Mouse (Mus musculus): ENCODE measurements around the gene Rac3. TPM values are rescaled to one million over a fixed set of nuclear protein-coding genes. Genes with fewer than 3 reads are reported as not detected.

The Rac3 gene
- polyA plus RNA-seq, 1 experiment = 18.1 TPM

DNA sequence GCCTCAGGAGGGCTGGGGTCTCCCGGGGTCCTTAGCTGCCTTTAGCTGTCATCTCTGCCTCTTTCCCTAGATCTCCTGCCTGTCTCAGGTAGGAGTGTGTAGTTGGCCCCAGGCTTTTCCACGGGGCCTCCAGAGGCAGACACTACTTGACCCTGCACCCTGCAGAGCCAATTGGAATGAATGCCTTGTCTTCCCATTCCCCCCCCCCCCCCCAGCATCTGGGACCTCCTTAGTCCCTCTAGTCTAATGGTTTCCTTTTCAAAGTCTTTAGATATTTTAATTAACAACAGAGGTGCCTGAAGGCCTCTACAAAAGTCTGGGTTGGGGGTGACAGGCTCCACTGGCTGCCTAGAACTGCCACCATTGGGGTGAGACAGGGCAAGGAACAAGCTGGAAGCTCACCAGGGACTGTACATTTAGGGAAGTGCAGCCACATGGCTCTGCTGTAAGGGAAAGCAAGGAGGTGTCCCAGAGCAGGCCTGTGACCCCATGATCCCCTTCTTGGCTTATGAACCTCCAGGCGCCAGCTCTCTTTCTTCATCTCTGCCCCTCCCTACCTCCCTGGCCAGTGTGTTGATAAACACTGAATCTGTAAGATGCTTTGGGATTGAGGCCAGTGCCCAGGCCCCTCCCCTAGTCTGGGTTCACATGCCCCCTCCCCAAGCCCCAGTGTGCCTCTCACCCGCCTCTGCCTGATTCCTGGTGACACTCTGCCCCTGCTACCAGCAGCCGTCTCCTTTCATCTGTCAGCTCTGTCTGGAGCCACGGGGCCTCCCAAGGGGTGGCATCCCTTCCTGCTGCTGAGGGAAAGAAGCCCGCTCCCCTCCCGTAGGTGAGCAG, 16.6 kb upstream of the Rac3 start:
- no peak overlapping the region for H3K27ac ChIP-seq (ENCODE audit: insufficient read depth, low read depth, low read length)

DNA sequence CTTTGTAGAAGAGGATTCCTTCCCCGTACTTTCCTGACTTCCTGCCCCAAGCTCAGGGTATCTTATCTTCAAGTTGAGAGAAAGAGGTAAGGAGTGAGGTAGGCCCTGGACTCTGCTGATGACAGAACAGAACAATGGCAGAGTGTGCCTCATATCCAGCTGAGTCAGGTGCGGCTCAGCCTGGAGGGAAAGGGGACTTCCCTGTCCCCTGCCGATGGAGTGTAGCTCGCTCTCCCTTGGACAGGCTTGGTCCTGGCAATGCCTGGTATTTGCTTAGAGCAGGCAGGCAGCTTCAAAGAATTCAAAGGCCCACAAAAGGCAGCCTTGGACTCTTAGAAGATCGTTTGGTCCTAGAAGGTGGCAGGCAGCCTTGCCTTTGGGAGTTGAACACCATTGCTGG, 15.2 kb upstream of the Rac3 start:
- TF ChIP-seq CTCF (IDR thresholded peaks at IDR 0.05; ENCODE audit: low read depth, low read length) (no peak), POLR2A (IDR thresholded peaks at IDR 0.05; ENCODE audit: borderline replicate concordance, low read depth, low read length) (no peak)
- peaks cover 10% of the 10 kb centered on the region for H3K4me1 ChIP-seq (ENCODE audit: control insufficient read depth, insufficient read depth, low read length)
- no peak overlapping the region for H3K27ac ChIP-seq (ENCODE audit: insufficient read depth, low read depth, low read length)
- H3K4me3 ChIP-seq (ENCODE audit: insufficient read depth, low read length) = no peak overlapping the region

More for the DNA sequence above, 16.6 kb upstream of the Rac3 start:
- peaks cover 14% of the 10 kb centered on the region for H3K4me1 ChIP-seq (ENCODE audit: control insufficient read depth, insufficient read depth, low read length)
- no peak for TF ChIP-seq POLR2A (IDR thresholded peaks at IDR 0.05; ENCODE audit: borderline replicate concordance, low read depth, low read length)
- TF ChIP-seq CTCF (IDR thresholded peaks at IDR 0.05; ENCODE audit: low read depth, low read length) = no peak
- no peak overlapping the region for H3K4me3 ChIP-seq (ENCODE audit: insufficient read depth, low read length)

DNA sequence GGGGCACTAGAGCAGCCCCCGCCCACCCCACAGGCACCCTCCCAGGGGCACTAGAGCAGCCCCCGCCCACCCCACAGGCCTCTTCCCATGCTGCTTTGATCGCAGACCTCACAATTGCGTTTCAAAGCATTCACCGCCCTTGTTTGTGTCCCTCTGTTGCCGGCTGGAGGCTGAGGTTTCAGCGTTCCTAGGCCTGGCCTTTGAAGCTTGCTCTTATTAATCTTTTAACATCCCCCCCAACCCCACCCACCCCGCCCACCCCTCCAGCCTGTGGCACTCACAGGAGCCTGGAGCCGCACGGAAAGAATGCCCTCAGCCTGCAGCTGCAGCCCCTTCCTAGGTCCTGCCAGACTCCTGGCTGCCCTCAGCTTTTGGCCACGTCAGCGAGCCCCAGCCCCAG, 14.0 kb upstream of the Rac3 start:
- no peak for TF ChIP-seq CTCF (IDR thresholded peaks at IDR 0.05; ENCODE audit: low read depth, low read length)
- TF ChIP-seq POLR2A (IDR thresholded peaks at IDR 0.05; ENCODE audit: borderline replicate concordance, low read depth, low read length) = no peak
- Histone ChIP-seq H3K27ac (ENCODE audit: insufficient read depth, low read depth, low read length) (no peak overlapping the region), H3K4me3 (ENCODE audit: insufficient read depth, low read length) (no peak overlapping the region), H3K4me1 (ENCODE audit: control insufficient read depth, insufficient read depth, low read length) (peaks cover 10% of the 10 kb centered on the region)

DNA sequence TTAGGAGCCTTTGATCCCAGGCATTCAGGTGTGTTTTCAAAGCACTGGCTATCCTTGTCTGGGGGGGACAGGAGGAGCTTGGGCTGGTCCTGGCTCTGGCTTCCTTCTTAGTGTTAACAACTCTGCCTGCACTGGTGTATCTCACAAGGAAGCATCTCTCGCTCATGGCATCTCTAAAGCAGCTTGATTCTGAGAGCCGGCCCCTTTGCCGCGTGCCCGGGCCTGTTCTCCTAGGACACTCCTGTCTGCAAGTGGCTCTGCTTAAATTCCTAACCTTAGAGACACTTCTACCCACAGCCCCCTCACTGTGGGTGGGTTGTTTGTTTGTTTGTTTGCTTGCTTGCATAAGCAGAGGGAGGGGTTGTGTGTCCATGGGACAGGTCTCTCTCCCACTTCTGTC, 13.3 kb upstream of the Rac3 start:
- H3K4me3 ChIP-seq (ENCODE audit: insufficient read depth, low read length) = no peak overlapping the region
- peaks cover 10% of the 10 kb centered on the region for H3K4me1 ChIP-seq (ENCODE audit: control insufficient read depth, insufficient read depth, low read length)
- H3K27ac ChIP-seq (ENCODE audit: insufficient read depth, low read depth, low read length) = no peak overlapping the region
- TF ChIP-seq POLR2A (IDR thresholded peaks at IDR 0.05; ENCODE audit: borderline replicate concordance, low read depth, low read length) (no peak), CTCF (IDR thresholded peaks at IDR 0.05; ENCODE audit: low read depth, low read length) (no peak)

DNA sequence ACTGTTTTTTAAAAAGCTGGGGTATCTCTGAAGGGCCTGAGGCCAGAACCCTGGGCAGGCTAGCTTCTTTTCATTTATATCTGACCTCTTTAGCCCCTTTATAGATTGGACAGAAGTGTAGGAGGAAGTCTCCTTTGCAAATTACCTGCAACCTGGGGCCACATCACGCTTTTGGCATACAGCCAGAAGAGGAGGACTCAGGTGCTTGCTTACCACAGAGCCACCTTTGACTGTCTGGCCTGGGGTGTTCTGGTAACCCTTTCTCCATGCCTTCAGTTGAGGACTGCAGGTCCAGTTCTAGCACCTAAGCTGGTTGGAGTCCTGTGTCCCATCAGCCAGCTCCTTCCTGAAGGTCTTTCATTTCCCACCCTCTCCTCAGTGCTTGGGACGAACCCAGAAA, 11.7 kb upstream of the Rac3 start:
- no peak overlapping the region for H3K27ac ChIP-seq (ENCODE audit: insufficient read depth, low read depth, low read length)
- no peak overlapping the region for H3K4me3 ChIP-seq (ENCODE audit: insufficient read depth, low read length)
- TF ChIP-seq CTCF (IDR thresholded peaks at IDR 0.05; ENCODE audit: low read depth, low read length) (no peak), POLR2A (IDR thresholded peaks at IDR 0.05; ENCODE audit: borderline replicate concordance, low read depth, low read length) (no peak)
- H3K4me1 ChIP-seq (ENCODE audit: control insufficient read depth, insufficient read depth, low read length) = peaks cover 8% of the 10 kb centered on the region

DNA sequence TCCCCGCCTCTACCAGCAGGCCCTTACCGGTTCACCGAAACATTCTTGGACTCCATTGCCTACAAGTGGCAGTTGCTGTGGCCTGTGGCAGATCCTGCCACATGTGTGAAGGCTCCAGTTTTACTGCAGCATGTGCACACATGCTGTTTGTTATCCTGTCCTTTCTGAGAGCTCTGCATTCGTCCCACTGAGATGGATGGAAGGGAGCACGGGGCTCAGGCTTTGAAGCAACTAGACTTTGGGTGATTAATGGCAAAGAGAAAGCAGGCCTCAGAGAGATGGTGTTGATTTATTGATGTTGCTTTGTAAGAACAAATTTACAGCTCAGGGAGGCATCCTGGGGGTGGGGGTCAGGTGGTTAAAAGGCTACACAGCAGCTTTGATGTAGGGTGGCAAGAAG, 10.6 kb upstream of the Rac3 start:
- Histone ChIP-seq H3K27ac (ENCODE audit: insufficient read depth, low read depth, low read length) (no peak overlapping the region), H3K4me1 (ENCODE audit: control insufficient read depth, insufficient read depth, low read length) (peaks cover 5% of the 10 kb centered on the region), H3K4me3 (ENCODE audit: insufficient read depth, low read length) (no peak overlapping the region)
- no peak for TF ChIP-seq POLR2A (IDR thresholded peaks at IDR 0.05; ENCODE audit: borderline replicate concordance, low read depth, low read length)
- TF ChIP-seq CTCF (IDR thresholded peaks at IDR 0.05; ENCODE audit: low read depth, low read length) = no peak

DNA sequence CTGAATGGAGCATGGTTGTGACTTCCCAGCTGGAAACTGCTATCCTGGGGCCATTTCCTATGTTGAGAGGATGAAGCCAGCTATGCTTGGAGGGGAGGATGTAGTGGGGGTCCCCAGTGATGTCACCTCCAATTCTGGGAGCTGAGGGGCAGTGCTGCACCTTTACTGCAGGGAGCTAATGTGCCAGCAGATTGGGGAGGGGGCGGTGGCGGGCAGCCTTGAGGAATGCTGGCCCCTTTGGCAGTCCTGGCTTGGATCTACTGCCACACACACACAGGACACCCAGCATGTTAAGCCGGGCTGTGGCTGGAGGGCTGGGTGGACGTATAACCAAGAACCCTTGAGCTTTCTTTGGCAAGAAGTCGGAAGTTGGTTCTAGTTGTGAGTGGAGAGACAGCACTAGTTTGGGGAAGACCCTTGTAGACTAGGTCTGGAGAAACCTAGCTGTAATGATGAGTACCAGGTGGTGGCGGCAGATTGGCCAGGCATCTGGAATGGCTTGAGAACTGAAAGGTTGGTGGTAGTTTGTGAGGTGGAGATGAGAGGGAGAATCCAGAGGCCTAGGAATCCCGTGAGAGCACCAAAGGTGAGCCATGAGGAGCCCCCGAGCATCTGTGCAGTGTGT, 9.2 kb upstream of the Rac3 start:
- Histone ChIP-seq H3K27ac (ENCODE audit: insufficient read depth, low read depth, low read length) (no peak overlapping the region), H3K4me1 (ENCODE audit: control insufficient read depth, insufficient read depth, low read length) (peaks cover 5% of the 10 kb centered on the region), H3K4me3 (ENCODE audit: insufficient read depth, low read length) (no peak overlapping the region)
- no peak for TF ChIP-seq CTCF (IDR thresholded peaks at IDR 0.05; ENCODE audit: low read depth, low read length)
- TF ChIP-seq POLR2A (IDR thresholded peaks at IDR 0.05; ENCODE audit: borderline replicate concordance, low read depth, low read length) = no peak

DNA sequence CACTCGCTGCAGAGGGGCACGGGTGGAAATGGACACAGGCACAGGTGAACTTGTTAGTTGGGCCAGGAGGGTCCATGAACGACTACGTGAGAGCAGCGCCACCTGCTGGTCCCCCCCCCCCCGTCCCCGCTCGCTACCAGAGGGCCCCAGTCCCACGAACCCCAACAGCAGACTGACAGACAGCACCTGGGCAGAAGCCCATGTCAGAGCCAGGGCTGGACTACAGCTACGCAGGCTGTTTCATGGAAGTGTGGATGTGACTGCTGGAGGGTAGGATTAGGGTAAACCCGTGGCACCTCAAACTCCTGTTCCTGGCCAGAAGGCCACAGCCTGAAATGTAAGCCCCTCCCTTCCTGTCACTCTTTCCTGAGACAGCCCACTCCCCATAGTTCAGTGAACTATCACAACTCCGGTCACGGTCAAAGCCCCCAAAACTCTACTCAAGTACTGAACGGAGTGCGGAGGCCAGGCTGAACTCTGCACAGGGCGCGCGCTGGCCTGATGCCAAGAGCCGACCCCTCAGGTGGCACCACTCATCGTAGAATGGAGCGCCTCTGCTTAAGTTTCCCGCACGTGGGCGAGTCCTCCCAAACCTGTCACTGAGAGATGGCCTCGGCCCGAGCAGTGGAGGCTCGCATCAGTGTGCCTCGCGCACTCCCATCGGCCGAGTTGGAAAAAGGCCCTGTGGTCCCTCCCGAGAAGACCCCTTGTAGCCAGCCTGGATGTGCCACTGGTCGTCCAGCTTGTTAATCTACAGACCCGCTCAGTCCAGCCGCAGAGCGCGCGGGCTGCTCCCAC, 8.3 kb upstream of the Rac3 start:
- TF ChIP-seq POLR2A (IDR thresholded peaks at IDR 0.05; ENCODE audit: borderline replicate concordance, low read depth, low read length) = no peak
- peak; percentile 65 for TF ChIP-seq CTCF (IDR thresholded peaks at IDR 0.05; ENCODE audit: low read depth, low read length)
- Histone ChIP-seq H3K4me3 (ENCODE audit: insufficient read depth, low read length) (peak overlapping the region; percentile 65), H3K4me1 (ENCODE audit: control insufficient read depth, insufficient read depth, low read length) (peaks cover 5% of the 10 kb centered on the region), H3K27ac (ENCODE audit: insufficient read depth, low read depth, low read length) (peak overlapping the region; percentile 14)

DNA sequence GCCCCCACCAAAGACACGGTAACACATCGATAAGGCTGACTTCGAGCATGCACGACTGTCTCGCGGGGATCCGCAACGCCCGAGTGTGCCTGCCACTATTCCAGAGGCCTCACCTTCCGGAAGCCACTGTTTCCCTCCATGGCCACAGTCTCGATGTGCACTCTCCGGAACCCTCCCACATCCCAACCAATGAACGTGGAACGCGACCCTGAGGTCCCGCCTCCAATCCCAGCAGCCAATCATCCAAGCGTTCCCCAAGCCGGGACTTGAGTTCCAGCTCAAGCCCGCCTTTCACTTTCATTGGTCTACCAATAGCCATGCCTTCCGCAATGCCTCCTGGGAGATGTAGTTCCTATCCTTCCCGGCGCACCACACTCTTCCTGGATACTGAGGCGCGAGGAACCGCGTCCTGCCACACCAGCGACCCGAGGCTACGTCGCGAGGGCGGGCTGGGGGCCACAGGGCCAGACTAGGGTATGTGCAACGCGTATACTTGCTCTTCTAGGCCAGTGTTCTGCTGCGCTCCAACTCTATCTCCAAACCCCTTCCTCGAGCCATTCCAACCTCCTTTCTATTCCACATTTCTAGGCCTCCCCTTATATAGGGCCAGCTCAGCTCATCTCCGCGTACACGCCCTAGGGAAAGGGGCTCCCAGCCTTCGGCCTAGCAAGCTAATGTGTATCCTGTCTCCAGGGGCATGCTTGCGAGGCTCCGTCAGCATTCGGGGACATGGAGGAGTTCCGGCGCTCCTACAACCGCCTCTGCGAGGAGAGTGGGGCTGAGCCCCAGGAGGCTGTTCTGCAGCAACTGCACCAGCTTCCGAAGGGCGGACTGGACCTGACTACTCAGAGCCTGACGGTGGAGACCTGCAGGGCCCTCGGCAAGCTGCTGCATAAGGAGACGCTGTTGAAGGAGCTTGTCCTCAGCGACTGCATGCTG, 7.4 kb upstream of the Rac3 start, which contains the start of the genes Cenpx and Lrrc45:
Gene Cenpx (minus strand): TSS at position 159 of the 939 bp plus-strand sequence.
Gene Lrrc45 (plus strand): TSS at position 346 of the 939 bp plus-strand sequence.
- H3K27ac ChIP-seq (ENCODE audit: insufficient read depth, low read depth, low read length) = peak within 1 kb of the TSS; percentile 14
- TF ChIP-seq POLR2A (IDR thresholded peaks at IDR 0.05; ENCODE audit: borderline replicate concordance, low read depth, low read length) = peak; percentile 52; the same call in 1 of the 2 replicates
- no peak for TF ChIP-seq CTCF (IDR thresholded peaks at IDR 0.05; ENCODE audit: low read depth, low read length)
- H3K4me3 ChIP-seq (ENCODE audit: insufficient read depth, low read length) = peak within 1 kb of the TSS; percentile 70
- H3K4me1 ChIP-seq (ENCODE audit: control insufficient read depth, insufficient read depth, low read length) = peaks cover 5% of the 10 kb centered on the region
